Mouse (Mus musculus) testis, adult 2 months (tissue): Measurements from ENCODE around the gene Rsad1. TPM values are rescaled to one million over a fixed set of nuclear protein-coding genes. Genes with fewer than 3 reads are reported as not detected.

Experiments used
- H3K27ac ChIP-seq: fragments of 200-500 bp; 2 replicates; pipeline ENCODE4 v1.5.1; 2012; ENCODE audit warnings: low read depth, low read length; ENCODE audit not compliant: control insufficient read depth, insufficient read depth
- H3K27me3 ChIP-seq: fragments of 200-500 bp; 2 replicates; pipeline ENCODE4 v1.6.1; 2012; ENCODE audit warnings: mild to moderate bottlenecking, low read length, moderate library complexity; ENCODE audit not compliant: control insufficient read depth, insufficient read depth
- H3K36me3 ChIP-seq: fragments of 200-500 bp; 2 replicates; pipeline ENCODE4 v1.6.1; 2012; ENCODE audit warnings: mild to moderate bottlenecking, low read length; ENCODE audit not compliant: control insufficient read depth, insufficient read depth
- H3K4me1 ChIP-seq: fragments of 200-500 bp; 2 replicates; pipeline ENCODE4 v1.6.1; 2012; ENCODE audit warnings: low read length; ENCODE audit not compliant: control insufficient read depth, insufficient read depth
- H3K4me3 ChIP-seq: fragments of 200-500 bp; 2 replicates; pipeline ENCODE4 v1.5.1; 2012; ENCODE audit warnings: low read depth, mild to moderate bottlenecking, low read length, moderate library complexity, mixed read lengths; ENCODE audit not compliant: control insufficient read depth
- CTCF ChIP-seq: fragments of 200-500 bp; IDR thresholded peaks from 2 replicates; pipeline ENCODE4 v1.5.1; 2012; ENCODE audit warnings: low read depth, mild to moderate bottlenecking, inconsistent platforms, low read length, moderate library complexity; ENCODE audit not compliant: control insufficient read depth, insufficient read depth, insufficient replicate concordance
- POLR2A ChIP-seq: fragments of 200-500 bp; IDR thresholded peaks from 2 replicates; pipeline ENCODE4 v1.6.1; 2012; ENCODE audit warnings: low read depth, mild to moderate bottlenecking, inconsistent platforms, low read length, moderate library complexity; ENCODE audit not compliant: control insufficient read depth
- polyA plus RNA-seq: library from polyadenylated mRNA; depleted of rRNA; stranded (reverse); fragments of >200 nt; gene quantifications from 2 replicates; pipeline ENCODE4 v1.2.3, GENCODE M21; 2012

Rsad1 gene
- polyA plus RNA-seq, 1 experiment: 5.1 TPM

GRCm38 (mm10) chr11:94501482-94501881 is 47.6 kb downstream of the Rsad1 start:
- Histone ChIP-seq H3K4me1 (peaks cover 25% of the 10 kb centered on the region), H3K36me3 (no peaks in the 10 kb centered on the region), H3K27ac (no peak overlapping the region), H3K4me3 (no peak overlapping the region), H3K27me3 (no peaks in the 10 kb centered on the region)
- TF ChIP-seq POLR2A (no peak), CTCF (no peak)

DNA sequence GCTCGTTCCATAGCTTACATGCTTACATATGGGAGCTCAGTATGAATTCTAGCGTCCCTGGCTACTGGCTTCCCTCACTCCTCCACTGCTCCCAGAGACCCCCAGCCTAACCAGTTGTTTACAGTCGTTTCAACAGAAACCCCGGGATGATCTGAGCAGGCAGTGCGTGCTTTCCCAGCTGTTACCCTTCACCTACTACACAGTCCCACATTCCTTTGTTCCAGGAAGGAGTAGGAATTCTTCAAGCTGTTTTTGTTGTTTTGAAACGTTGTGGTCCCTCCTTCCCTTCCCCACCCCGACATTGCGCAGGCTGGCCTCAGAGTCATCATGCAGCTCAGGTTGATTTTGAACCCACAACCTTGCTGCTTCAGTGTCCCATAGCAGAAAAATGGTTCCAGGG is 48.7 kb downstream of the Rsad1 start:
- Histone ChIP-seq H3K4me1 (peaks cover 22% of the 10 kb centered on the region), H3K27me3 (no peaks in the 10 kb centered on the region), H3K4me3 (no peak overlapping the region; the same call in 1 of the 2 replicates), H3K36me3 (no peaks in the 10 kb centered on the region), H3K27ac (no peak overlapping the region)
- TF ChIP-seq POLR2A: no peak

DNA sequence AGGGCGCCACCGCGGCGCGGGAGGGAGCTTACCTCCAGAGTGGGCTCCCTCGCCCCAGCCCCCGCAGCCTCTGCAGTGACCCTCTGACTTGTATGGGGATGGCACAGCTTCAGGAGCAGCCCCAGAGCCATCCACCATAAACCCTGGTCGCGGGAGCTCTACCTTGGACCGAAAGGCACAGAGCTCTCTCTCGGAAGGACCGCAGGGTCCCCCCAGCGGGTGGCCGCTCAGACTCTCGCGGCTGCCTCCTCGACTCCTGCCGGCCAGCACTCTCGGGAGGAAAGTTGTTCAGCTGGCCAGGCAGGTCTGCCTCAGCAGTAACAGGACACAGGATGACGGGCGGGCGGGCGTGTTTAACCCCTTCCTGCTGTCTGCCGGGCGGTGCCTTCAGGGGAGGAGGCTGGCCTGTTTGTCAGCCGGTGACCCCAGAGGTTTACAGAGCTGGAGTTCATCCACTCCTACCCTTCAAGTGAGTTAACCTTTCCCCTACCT is 49.3 kb downstream of the Rsad1 start, which contains the start of gene Epn3:
TSS of gene Epn3 (minus strand) at position 314 of the 492 bp plus-strand sequence.
- Histone ChIP-seq H3K4me1 (peaks cover 18% of the 10 kb centered on the region), H3K4me3 (peak within 1 kb of the TSS; percentile 26), H3K27ac (no peak within 1 kb of the TSS), H3K36me3 (no peaks in the 10 kb centered on the region), H3K27me3 (no peaks in the 10 kb centered on the region)
- no peak for TF ChIP-seq POLR2A
- no peak for TF ChIP-seq CTCF

DNA sequence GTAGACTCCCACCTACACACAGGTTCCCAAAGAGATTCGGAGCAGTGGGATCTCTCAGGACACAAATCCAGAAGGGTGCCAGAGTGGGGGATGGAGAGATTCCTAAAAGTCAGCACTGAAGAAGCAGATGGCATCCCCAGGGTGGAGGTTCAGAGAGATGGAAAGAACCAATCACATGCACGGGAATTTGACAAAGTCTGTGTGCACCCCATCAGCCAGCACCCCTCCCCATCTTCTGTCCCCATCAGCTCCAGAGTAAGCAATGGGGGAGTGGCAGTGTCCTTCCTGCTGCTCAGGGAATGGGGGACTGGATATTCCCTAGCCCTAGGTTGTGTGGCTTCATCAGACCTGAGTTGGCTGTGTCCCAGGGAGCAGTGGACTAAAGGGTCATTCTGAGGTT is 50.0 kb downstream of the Rsad1 start:
- Histone ChIP-seq H3K27ac (no peak overlapping the region), H3K36me3 (no peaks in the 10 kb centered on the region), H3K4me3 (no peak overlapping the region), H3K4me1 (peaks cover 15% of the 10 kb centered on the region), H3K27me3 (no peaks in the 10 kb centered on the region)
- TF ChIP-seq CTCF (no peak), POLR2A (no peak)

- peaks cover 13% of the 10 kb centered on the region for H3K4me1 ChIP-seq
- H3K4me3 ChIP-seq: no peak overlapping the region
- H3K27me3 ChIP-seq: no peaks in the 10 kb centered on the region
- no peaks in the 10 kb centered on the region for H3K36me3 ChIP-seq
- no peak overlapping the region for H3K27ac ChIP-seq
- TF ChIP-seq POLR2A (no peak), CTCF (no peak)
These were observed 50.7 kb downstream of the Rsad1 start for GRCm38 (mm10) chr11:94498093-94498996.

GRCm38 (mm10) chr11:94495415-94495814 is 53.6 kb downstream of the Rsad1 start:
- TF ChIP-seq CTCF: no peak

GRCm38 (mm10) chr11:94491749-94492099 is 57.3 kb downstream of the Rsad1 start:
- Histone ChIP-seq H3K36me3 (no peaks in the 10 kb centered on the region), H3K4me3 (no peak overlapping the region), H3K4me1 (peaks cover 6% of the 10 kb centered on the region), H3K27me3 (no peaks in the 10 kb centered on the region), H3K27ac (no peak overlapping the region)
- TF ChIP-seq POLR2A: no peak
- TF ChIP-seq CTCF: no peak

More at GRCm38 (mm10) chr11:94495415-94495814, 53.6 kb downstream of the Rsad1 start:
- no peak overlapping the region for H3K27ac ChIP-seq
- H3K4me3 ChIP-seq: no peak overlapping the region
- H3K36me3 ChIP-seq: no peaks in the 10 kb centered on the region
- H3K27me3 ChIP-seq: no peaks in the 10 kb centered on the region
- peaks cover 17% of the 10 kb centered on the region for H3K4me1 ChIP-seq
